Mouse (Mus musculus) cerebellum, adult 18-20 months (tissue): ENCODE results near the gene Limd1.
A peak's percentile ranks its signal among the peaks of the same experiment; 100 is the strongest.
"Not testable (repeated sequence)": the region's sequence is repeated elsewhere in the genome, so short reads cannot be mapped to it uniquely, and the experiment has no call there.

Source experiments
- DNase-seq, 2 experiments: peaks; one replicate each; pipeline ENCODE4 v3.0.0; 2021

Gene Limd1

GRCm38 (mm10) chr9:123478586-123479195 is at the start of gene Limd1:
Gene Limd1 (plus strand): TSS chr9:123478706.
- peak; percentile 40 to 64 for DNase-seq

- no peak for DNase-seq
These were observed 48.6 kb upstream of the Limd1 start for GRCm38 (mm10) chr9:123429863-123430262.

GRCm38 (mm10) chr9:123430973-123431372 is 47.5 kb upstream of the Limd1 start:
- no peak for DNase-seq

- DNase-seq: no peak
These were observed 40.3 kb upstream of the Limd1 start for GRCm38 (mm10) chr9:123438223-123438622.

- no peak for DNase-seq
These were observed 38.1 kb upstream of the Limd1 start for GRCm38 (mm10) chr9:123440230-123441058.

GRCm38 (mm10) chr9:123447101-123447500 is 31.4 kb upstream of the Limd1 start:
- DNase-seq: not testable (repeated sequence)

- no peak for DNase-seq
These were observed 29.9 kb upstream of the Limd1 start for GRCm38 (mm10) chr9:123448594-123448993.

GRCm38 (mm10) chr9:123450174-123450573 is 28.3 kb upstream of the Limd1 start:
- peak; percentile 57 to 71 for DNase-seq

- DNase-seq: no peak
These were observed 26.7 kb upstream of the Limd1 start for GRCm38 (mm10) chr9:123451772-123452171.

- DNase-seq: peak in 1 of 2 experiments; percentile 16
These were observed 21.6 kb upstream of the Limd1 start for GRCm38 (mm10) chr9:123456634-123457602.

GRCm38 (mm10) chr9:123457603-123458002 is 20.9 kb upstream of the Limd1 start:
- DNase-seq: peak; percentile 63 to 66

GRCm38 (mm10) chr9:123467141-123467620 is 11.3 kb upstream of the Limd1 start:
- no peak for DNase-seq

- no peak for DNase-seq
These were observed 10.0 kb upstream of the Limd1 start for GRCm38 (mm10) chr9:123468406-123469085.

GRCm38 (mm10) chr9:123469087-123469486 is 9.4 kb upstream of the Limd1 start:
- DNase-seq: no peak

- no peak for DNase-seq
These were observed 5.1 kb upstream of the Limd1 start for GRCm38 (mm10) chr9:123473377-123473776.

GRCm38 (mm10) chr9:123475569-123475968 is 2.9 kb upstream of the Limd1 start:
- no peak for DNase-seq

- peak in 1 of 2 experiments; percentile 46 for DNase-seq
These were observed 398 bp upstream of the Limd1 start for GRCm38 (mm10) chr9:123478031-123478585.

- DNase-seq: peak in 1 of 2 experiments; percentile 16
These were observed 727 bp downstream of the Limd1 start for GRCm38 (mm10) chr9:123479196-123479669.

GRCm38 (mm10) chr9:123479876-123480252 is 1.4 kb downstream of the Limd1 start:
- no peak for DNase-seq

GRCm38 (mm10) chr9:123480253-123480921 is 1.9 kb downstream of the Limd1 start:
- DNase-seq: no peak

- DNase-seq: no peak
These were observed 2.6 kb downstream of the Limd1 start for GRCm38 (mm10) chr9:123481136-123481535.
